Mouse (Mus musculus): ENCODE data around the gene Syap1.
"Not testable (repeated sequence)": the region's sequence is repeated elsewhere in the genome, so short reads cannot be mapped to it uniquely, and the experiment has no call there.

Syap1 gene

GRCm38 (mm10) chrX:162830313-162830712 lies 57.9 kb downstream of the Syap1 start:
- DNase-seq (ENCODE audit: low read depth, low spot score): not testable (repeated sequence)

- no peak for DNase-seq (ENCODE audit: low read depth, low spot score)
Measured at GRCm38 (mm10) chrX:162829741-162830140, 58.5 kb downstream of the Syap1 start.

GRCm38 (mm10) chrX:162829203-162829708 lies 59.0 kb downstream of the Syap1 start, which contains the start of gene Txlng:
TSS of gene Txlng (minus strand) at chrX:162829454.
- DNase-seq (ENCODE audit: low read depth, low spot score): peak; percentile 89

GRCm38 (mm10) chrX:162828783-162829182 lies 59.5 kb downstream of the Syap1 start:
- no peak for DNase-seq (ENCODE audit: low read depth, low spot score)

- no peak for DNase-seq (ENCODE audit: low read depth, low spot score)
Measured at GRCm38 (mm10) chrX:162828016-162828415, 60.2 kb downstream of the Syap1 start.

All from c-Kit-negative CD71-positive TER-119-positive erythroid progenitor cells, embryonic 14.5 days (primary cell).